Mouse (Mus musculus) c-Kit-positive CD71-positive TER-119-positive erythroid progenitor cells, embryonic 14.5 days (primary cell): ENCODE measurements around the gene Olfr91.

Source experiments
- DNase-seq: peaks from one replicate; pipeline ENCODE4 v3.0.0-alpha.2; 2013; ENCODE audit warnings: low spot score

Gene Olfr91

DNA sequence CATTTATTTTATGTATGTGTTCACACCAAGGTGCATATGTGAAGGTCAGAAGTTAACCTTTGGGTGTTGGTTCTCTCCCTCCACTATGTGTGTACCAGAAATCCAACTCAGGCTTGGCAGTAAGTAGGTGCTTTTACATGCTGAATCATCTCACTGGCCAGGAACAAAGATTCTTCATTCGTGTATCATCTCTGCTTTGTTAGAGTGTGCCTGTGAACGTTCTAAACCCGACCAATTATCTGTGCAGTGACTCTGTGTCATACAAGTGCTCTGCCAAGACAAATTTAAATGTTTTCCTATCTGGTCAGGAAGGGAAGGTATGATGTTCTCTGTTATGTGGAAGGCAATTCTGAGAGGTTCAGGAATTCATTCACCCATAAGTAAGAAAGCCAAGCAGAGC is 36.6 kb downstream of the Olfr91 start:
- no peak for DNase-seq

- DNase-seq: no peak
Measured at GRCm38 (mm10) chr17:37056957-37057356, 41.1 kb downstream of the Olfr91 start.

GRCm38 (mm10) chr17:37051745-37052144 is 46.3 kb downstream of the Olfr91 start:
- DNase-seq: no peak

DNA sequence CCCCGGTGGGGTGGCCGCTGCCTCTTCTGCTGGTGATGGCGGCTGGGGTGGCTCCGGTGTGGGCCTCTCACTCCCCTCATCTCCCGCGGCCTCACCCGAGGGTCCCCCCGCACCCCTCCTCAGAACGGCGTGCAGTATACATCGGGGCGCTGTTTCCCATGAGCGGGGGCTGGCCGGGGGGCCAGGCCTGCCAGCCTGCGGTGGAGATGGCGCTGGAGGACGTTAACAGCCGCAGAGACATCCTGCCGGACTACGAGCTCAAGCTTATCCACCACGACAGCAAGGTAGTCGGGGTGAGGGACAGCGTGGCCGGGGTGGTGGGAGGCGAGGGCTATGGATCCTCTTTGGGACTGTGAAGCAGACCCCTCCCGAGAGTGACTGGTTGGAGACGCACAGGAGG is 47.2 kb downstream of the Olfr91 start:
- DNase-seq: no peak

GRCm38 (mm10) chr17:37050399-37050798 is 47.7 kb downstream of the Olfr91 start:
- DNase-seq: no peak

- no peak for DNase-seq
Measured at GRCm38 (mm10) chr17:37049570-37050310, 48.3 kb downstream of the Olfr91 start.

DNA sequence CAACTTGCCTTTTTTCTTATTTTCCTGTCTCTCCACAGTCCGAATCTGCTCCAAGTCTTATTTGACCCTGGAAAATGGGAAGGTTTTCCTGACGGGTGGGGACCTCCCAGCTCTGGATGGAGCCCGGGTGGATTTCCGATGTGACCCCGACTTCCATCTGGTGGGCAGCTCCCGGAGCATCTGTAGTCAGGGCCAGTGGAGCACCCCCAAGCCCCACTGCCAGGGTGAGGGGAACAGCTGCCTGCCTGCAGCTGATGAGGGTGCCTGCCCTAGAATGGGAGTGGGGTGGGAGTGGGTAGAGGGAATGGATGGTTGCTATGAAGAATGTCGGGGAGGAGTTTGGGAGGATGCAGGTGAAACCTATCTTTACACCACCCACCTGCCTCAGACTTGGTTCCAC is 49.7 kb downstream of the Olfr91 start:
- DNase-seq: no peak

DNA sequence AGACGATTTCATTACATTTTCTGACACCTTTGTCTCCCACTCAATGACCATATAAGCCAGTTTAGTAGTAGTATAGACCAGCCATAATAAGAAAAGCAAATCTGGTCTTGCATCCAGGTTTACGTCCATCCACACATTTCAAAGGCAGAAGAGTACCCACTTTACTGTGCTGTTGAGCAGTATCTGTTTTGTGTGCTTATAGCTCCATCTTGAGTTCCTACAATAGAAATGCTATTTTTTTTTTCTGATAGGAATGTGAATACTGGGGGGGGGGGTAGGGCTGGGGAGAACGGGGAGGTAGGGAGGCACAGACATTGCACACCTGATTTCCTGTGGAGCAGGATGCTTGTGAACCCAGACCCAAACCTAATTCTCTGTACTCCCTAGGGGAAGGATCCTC is 50.1 kb downstream of the Olfr91 start:
- no peak for DNase-seq

- DNase-seq: no peak
Measured at GRCm38 (mm10) chr17:37047332-37047976, 50.6 kb downstream of the Olfr91 start.

DNA sequence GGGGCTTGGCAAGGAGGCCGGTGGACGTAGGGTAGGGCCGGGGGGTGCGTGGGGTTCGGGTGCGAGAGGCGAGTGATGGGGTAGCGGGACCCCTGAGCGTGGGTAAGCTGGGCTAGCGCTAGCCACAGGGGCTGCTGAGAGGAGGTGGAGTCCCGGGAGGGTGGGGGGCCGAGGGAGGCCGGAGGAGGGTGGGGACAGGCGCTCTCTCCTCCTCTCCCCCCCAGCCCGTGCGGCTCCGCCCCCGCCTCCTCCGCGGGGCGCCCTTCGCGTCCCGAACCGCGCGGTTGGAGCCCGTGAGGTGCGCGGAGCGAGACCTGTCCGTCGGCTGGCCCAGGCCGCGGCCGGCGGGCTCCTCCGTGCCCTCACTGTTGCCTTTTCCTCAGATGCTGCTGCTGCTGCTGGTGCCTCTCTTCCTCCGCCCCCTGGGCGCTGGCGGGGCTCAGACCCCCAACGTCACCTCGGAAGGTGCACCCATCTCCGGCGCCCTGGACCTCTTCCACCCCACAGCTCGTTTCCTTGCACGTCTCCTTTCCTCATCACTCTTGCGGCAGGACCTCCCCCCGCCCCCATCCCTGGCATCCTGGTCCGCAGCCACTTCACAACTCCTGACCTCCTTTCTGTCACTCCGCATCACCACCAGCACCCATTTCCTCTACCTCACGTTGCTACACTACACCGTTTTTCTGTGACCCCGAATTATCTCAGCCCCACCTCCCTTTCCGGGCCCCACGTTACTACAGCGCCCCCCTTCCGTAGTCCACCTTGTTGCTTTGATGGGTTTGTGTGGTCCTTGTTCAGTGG is 51.6 kb downstream of the Olfr91 start:
- DNase-seq: no peak

DNA sequence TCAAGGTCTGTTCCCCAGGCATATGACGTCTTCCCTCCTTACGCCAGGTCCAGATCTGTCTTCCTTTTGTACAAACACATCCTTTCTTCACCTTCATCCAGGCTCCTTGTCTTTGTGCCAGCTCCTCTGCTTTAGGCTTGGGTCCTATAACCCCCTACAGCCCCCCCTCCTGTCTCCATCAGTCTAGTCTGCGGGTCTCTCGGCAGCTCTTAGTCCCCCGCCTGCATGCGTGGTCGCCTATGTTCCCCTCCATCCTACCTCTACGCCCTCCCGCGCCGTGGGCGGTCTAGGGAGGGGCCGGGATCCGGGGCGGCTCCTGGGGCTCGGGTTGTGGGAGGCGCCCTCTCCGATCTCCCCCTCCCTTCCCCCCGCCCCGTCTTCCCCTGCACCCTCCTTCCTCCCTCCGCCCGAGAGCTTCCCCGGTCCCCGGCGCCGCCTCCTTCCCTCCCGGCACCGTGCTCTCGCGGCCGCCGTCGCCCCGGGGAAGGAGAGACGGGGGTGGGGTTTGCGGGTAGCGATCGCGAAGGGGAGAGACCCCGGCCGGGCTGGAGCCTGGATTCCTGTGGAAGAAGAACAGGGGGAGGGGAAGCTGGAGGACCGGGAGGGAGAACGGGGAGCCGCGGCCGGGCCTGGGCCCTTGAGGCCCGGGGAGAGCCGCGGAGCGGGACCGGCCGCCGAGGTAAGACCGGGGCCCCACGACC is 52.3 kb downstream of the Olfr91 start, which contains the start of gene Gabbr1:
TSS of gene Gabbr1 (plus strand) at position 356 of the 701 bp plus-strand sequence.
- DNase-seq: no peak

GRCm38 (mm10) chr17:37044651-37045244 is 53.3 kb downstream of the Olfr91 start:
- no peak for DNase-seq
